Mouse (Mus musculus) stomach, postnatal 0 days (tissue): ENCODE data around the gene Dram1. TPM values are rescaled to one million over a fixed set of nuclear protein-coding genes. Genes with fewer than 3 reads are reported as not detected.

Experiments used
- ATAC-seq: fragments of 200-750 bp; cut with Nextera tagmentation; 2 replicates; pipeline ENCODE4 v1.8.0; 2017; ENCODE audit not compliant: low FRiP score, low TSS enrichment
- DNase-seq: peaks from one replicate; pipeline ENCODE4 v3.0.0-alpha.2; 2016; ENCODE audit warnings: low spot score
- H3K27ac ChIP-seq: fragments of 300-500 bp; sonication (generic); replicated peaks from 2 replicates; pipeline ENCODE4 v1.5.1; 2014; ENCODE audit warnings: mild to moderate bottlenecking, control low read depth
- H3K27me3 ChIP-seq: fragments of 300-500 bp; sonication (generic); 2 replicates; pipeline ENCODE4 v1.6.1; 2014; ENCODE audit warnings: low read length; ENCODE audit not compliant: control insufficient read depth, insufficient read depth
- H3K36me3 ChIP-seq: fragments of 300-500 bp; sonication (generic); 2 replicates; pipeline ENCODE4 v1.6.1; 2014; ENCODE audit warnings: low read length, mixed read lengths; ENCODE audit not compliant: control insufficient read depth, insufficient read depth
- H3K4me1 ChIP-seq: fragments of 300-500 bp; sonication (generic); replicated peaks from 2 replicates; pipeline ENCODE4 v1.6.1; 2014; ENCODE audit warnings: antibody characterized with exemption; ENCODE audit not compliant: control insufficient read depth, insufficient read depth
- H3K4me2 ChIP-seq: fragments of 300-500 bp; sonication (generic); replicated peaks from 2 replicates; pipeline ENCODE4 v1.6.1; 2014; ENCODE audit warnings: low read depth, mild to moderate bottlenecking, control low read depth, moderate library complexity
- H3K4me3 ChIP-seq: fragments of 300-500 bp; sonication (generic); 2 replicates; pipeline ENCODE4 v1.5.1; 2014; ENCODE audit warnings: low read depth, low read length, control low read depth
- H3K9ac ChIP-seq: fragments of 300-500 bp; sonication (generic); 2 replicates; pipeline ENCODE4 v1.6.1; 2014; ENCODE audit warnings: mild to moderate bottlenecking, low read length, control low read depth, mixed read lengths
- H3K9me3 ChIP-seq: fragments of 300-500 bp; sonication (generic); 2 replicates; pipeline ENCODE4 v1.6.1; 2016; ENCODE audit warnings: low read length; ENCODE audit not compliant: control insufficient read depth
- CTCF ChIP-seq: IDR thresholded peaks from 2 replicates; pipeline ENCODE4 v1.5.1; 2016; ENCODE audit warnings: antibody characterized with exemption, low read depth, mild to moderate bottlenecking, moderate library complexity
- EP300 ChIP-seq: optimal IDR thresholded peaks from 2 replicates; pipeline ENCODE3; 2016; ENCODE audit warnings: antibody characterized with exemption
- WGBS: fragments of 180-500 bp; shearing (Covaris S2); extraction: QIAGEN DNeasy Blood & Tissue Kit; methylation state at CpG from one replicate; pipeline ENCODE4 v1.1.7; 2014; 5-methylcytosine and 5-hydroxymethylcytosine counted together
- polyA plus RNA-seq: library from polyadenylated mRNA; unstranded; fragments of >200 nt; fragmentation: Nextera tagmentation; extraction: Ambion mirVana; gene quantifications from 2 replicates; pipeline ENCODE4 v1.2.1, GENCODE M21; 2015

Gene Dram1
- polyA plus RNA-seq, 1 experiment from 2014 or later = 2.8 TPM

GRCm38 (mm10) chr10:88420141-88420541 lies 41.3 kb upstream of the Dram1 start:
- 74% methylated on average over 11 of the region's 11 CpGs for WGBS
- H3K27ac ChIP-seq = no peak overlapping the region
- H3K36me3 ChIP-seq = peaks cover 5% of the 10 kb centered on the region; the same call in 1 of the 2 replicates
- no peak overlapping the region for H3K4me2 ChIP-seq
- H3K4me1 ChIP-seq = no peaks in the 10 kb centered on the region
- ATAC-seq (no peak), DNase-seq (no peak)
- no peaks in the 10 kb centered on the region for H3K27me3 ChIP-seq
- H3K9me3 ChIP-seq = no peaks in the 10 kb centered on the region
- no peak overlapping the region for H3K4me3 ChIP-seq
- TF ChIP-seq EP300 (no peak), CTCF (no peak)
- H3K9ac ChIP-seq = no peak overlapping the region

DNA sequence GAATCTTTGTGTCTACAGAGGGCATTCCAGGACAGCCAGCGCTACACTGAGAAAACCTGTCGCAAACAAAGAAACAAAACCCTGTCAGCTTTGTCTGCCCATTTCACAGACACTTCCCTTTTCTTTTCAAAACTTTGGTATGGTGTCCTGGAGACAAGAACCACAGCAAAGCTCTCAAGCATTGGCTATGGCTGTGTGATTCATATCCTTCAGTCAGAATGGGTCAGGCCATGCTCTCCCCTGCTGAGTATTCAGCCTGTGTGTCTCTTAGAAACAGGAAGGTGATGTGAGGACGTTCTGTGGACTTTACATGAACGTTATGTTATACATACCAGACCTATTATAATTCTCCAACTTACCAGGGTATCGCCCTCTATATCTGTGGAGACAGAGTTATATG lies 38.8 kb upstream of the Dram1 start:
- H3K4me1 ChIP-seq = no peaks in the 10 kb centered on the region
- no peaks in the 10 kb centered on the region for H3K9me3 ChIP-seq
- H3K9ac ChIP-seq = no peak overlapping the region
- H3K36me3 ChIP-seq = peaks cover 5% of the 10 kb centered on the region; the same call in 1 of the 2 replicates
- DNase-seq (no peak), ATAC-seq (no peak)
- 85% methylated on average over 5 of the region's 5 CpGs for WGBS
- no peak overlapping the region for H3K27ac ChIP-seq
- TF ChIP-seq EP300 = no peak
- TF ChIP-seq CTCF = no peak
- no peak overlapping the region for H3K4me2 ChIP-seq
- H3K27me3 ChIP-seq = no peaks in the 10 kb centered on the region
- no peak overlapping the region for H3K4me3 ChIP-seq

GRCm38 (mm10) chr10:88412290-88412995 lies 33.6 kb upstream of the Dram1 start:
- WGBS = 66% methylated on average over 17 of the region's 17 CpGs
- no peaks in the 10 kb centered on the region for H3K9me3 ChIP-seq
- H3K36me3 ChIP-seq = no peaks in the 10 kb centered on the region
- no peaks in the 10 kb centered on the region for H3K27me3 ChIP-seq
- no peak overlapping the region for H3K4me3 ChIP-seq
- DNase-seq (no peak), ATAC-seq (no peak)
- no peak overlapping the region for H3K4me2 ChIP-seq
- no peak for TF ChIP-seq CTCF
- TF ChIP-seq EP300 = no peak
- H3K27ac ChIP-seq = no peak overlapping the region
- H3K9ac ChIP-seq = no peak overlapping the region
- no peaks in the 10 kb centered on the region for H3K4me1 ChIP-seq

DNA sequence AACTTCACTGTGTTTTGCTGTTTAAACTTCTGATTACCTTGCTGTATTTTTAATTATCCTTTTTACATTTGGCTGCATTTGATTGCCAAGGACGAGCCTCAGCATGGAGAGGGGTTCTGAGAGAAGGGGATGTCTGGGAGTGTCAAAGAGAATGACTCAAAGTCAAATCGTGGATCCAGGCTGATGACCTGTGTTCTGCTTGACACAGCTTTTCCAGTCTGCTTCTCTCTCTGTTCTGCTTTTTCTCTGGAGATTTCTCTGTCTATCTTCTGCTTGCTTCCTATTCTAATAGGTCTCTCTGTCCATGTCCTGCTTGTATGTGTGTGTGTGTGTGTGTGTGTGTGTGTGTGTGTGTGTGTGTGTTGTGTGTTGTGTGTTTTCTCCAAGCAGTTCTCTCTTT lies 30.9 kb upstream of the Dram1 start:
- Histone ChIP-seq H3K9me3 (no peaks in the 10 kb centered on the region), H3K27me3 (no peaks in the 10 kb centered on the region), H3K9ac (no peak overlapping the region), H3K4me3 (no peak overlapping the region), H3K4me1 (no peaks in the 10 kb centered on the region), H3K36me3 (no peaks in the 10 kb centered on the region), H3K4me2 (no peak overlapping the region), H3K27ac (no peak overlapping the region)
- no peak for ATAC-seq
- 55% methylated on average over 2 of the region's 2 CpGs for WGBS
- no peak for TF ChIP-seq CTCF
- TF ChIP-seq EP300 = no peak
- DNase-seq = no peak

GRCm38 (mm10) chr10:88407875-88408631 lies 29.2 kb upstream of the Dram1 start:
- Histone ChIP-seq H3K9ac (no peak overlapping the region), H3K27me3 (no peaks in the 10 kb centered on the region), H3K36me3 (no peaks in the 10 kb centered on the region), H3K4me2 (no peak overlapping the region), H3K27ac (no peak overlapping the region), H3K4me3 (no peak overlapping the region), H3K4me1 (no peaks in the 10 kb centered on the region), H3K9me3 (no peaks in the 10 kb centered on the region)
- no peak for TF ChIP-seq CTCF
- TF ChIP-seq EP300 = no peak
- DNase-seq (peak; percentile 25), ATAC-seq (peak; percentile 80)
- WGBS = 75% methylated on average over 12 of the region's 12 CpGs

DNA sequence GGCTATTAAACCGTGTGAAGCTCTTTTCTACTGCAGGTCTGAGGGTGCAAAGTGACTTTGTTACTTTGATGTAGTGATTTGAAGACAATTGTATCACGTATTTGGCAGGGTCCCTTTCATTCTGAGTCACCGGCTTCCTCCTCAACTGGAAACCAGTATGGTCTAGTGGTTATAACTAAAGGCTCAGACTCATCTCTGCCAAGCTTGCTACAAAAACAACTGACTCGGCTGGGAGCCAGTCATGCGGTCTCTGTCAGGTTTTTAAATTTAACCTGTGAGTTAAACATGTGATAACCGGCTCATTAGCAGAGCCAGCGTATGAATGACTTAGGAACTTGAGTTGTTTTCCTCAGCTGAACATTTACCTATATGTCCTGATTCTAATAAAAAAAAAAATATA lies 26.9 kb upstream of the Dram1 start:
- H3K9me3 ChIP-seq = no peaks in the 10 kb centered on the region
- no peak for ATAC-seq
- H3K27ac ChIP-seq = no peak overlapping the region
- no peaks in the 10 kb centered on the region for H3K27me3 ChIP-seq
- no peak overlapping the region for H3K4me2 ChIP-seq
- no peak overlapping the region for H3K4me3 ChIP-seq
- TF ChIP-seq CTCF (no peak), EP300 (no peak)
- no peaks in the 10 kb centered on the region for H3K4me1 ChIP-seq
- 77% methylated on average over 7 of the region's 7 CpGs for WGBS
- H3K9ac ChIP-seq = no peak overlapping the region
- no peaks in the 10 kb centered on the region for H3K36me3 ChIP-seq
- no peak for DNase-seq
